Mouse (Mus musculus) cerebellum, adult 2 months (tissue): ENCODE measurements around the gene Fam149b.

Experiments
- CTCF ChIP-seq: fragments of 200-500 bp; IDR thresholded peaks from 2 replicates; pipeline ENCODE4 v1.5.1; 2011; ENCODE audit warnings: low read depth, mild to moderate bottlenecking, control low read depth, low read length, moderate library complexity, borderline replicate concordance; ENCODE audit not compliant: insufficient read depth
- POLR2A ChIP-seq: fragments of 200-500 bp; IDR thresholded peaks from 2 replicates; pipeline ENCODE4 v1.6.1; 2011; ENCODE audit warnings: low read length, control low read depth, borderline replicate concordance; ENCODE audit not compliant: insufficient read depth

- TF ChIP-seq CTCF (no peak), POLR2A (no peak)
Measured at GRCm38 (mm10) chr14:20340866-20341265, 7.1 kb upstream of the Fam149b start.
